Comparison of ENCODE assay signal across 7 mouse cellular contexts in genomic region chr4:141617863-141618564, GRCm38 (mm10). TPM values are rescaled to one million over a fixed set of nuclear protein-coding genes. Genes with fewer than 3 reads are reported as not detected.
DNase-seq lines count a peak whose midpoint lies in the region; ATAC-seq and TF ChIP-seq lines count a peak whose summit lies in the region.

No protein-coding gene starts in this region.

- no peak; the same call in 1 of the 2 replicates for ATAC-seq in hindbrain, embryonic 14.5 days (ENCODE audit: low FRiP score)
- ATAC-seq in midbrain, embryonic 16.5 days: no peak

- no peaks in the 10 kb centered on the region for H3K9me3 ChIP-seq in ES-Bruce4 (replicated peaks; ENCODE audit: control insufficient read depth, insufficient read depth, low read length, poor library complexity, severe bottlenecking)
- H3K9me3 ChIP-seq in hindbrain, embryonic 14.5 days (ENCODE audit: control insufficient read depth, low read length): no peaks in the 10 kb centered on the region
- H3K9me3 ChIP-seq in midbrain, embryonic 16.5 days (replicated peaks; ENCODE audit: control insufficient read depth, low read length, poor library complexity, severe bottlenecking): no peaks in the 10 kb centered on the region

- no peak for DNase-seq in hindbrain, embryonic 14.5 days (ENCODE audit: low spot score)
- peak; percentile 62 for DNase-seq in liver
- no peak for DNase-seq in urinary bladder, postnatal 25 days (ENCODE audit: low spot score)
- DNase-seq in cerebellum, postnatal 10 days: no peak

- WGBS in hindbrain, embryonic 14.5 days: 10% methylated on average over 21 of the region's 22 CpGs
- WGBS in midbrain, embryonic 16.5 days: 10% methylated on average over 22 of the region's 22 CpGs

- TF ChIP-seq CTCF in ES-Bruce4 (IDR thresholded peaks at IDR 0.05; ENCODE audit: low read depth, low read length): no peak

- H3K27ac ChIP-seq in ES-Bruce4 (ENCODE audit: insufficient read depth, low read length): no peak overlapping the region
- no peak overlapping the region for H3K27ac ChIP-seq in brown adipose tissue, adult 24 weeks (replicated peaks; ENCODE audit: low read depth, low read length)
- no peak overlapping the region for H3K27ac ChIP-seq in hindbrain, embryonic 14.5 days
- H3K27ac ChIP-seq in midbrain, embryonic 16.5 days (ENCODE audit: low read length): no peak overlapping the region

- H3K4me2 ChIP-seq in hindbrain, embryonic 14.5 days (replicated peaks): peak overlapping the region; percentile 39
- H3K4me2 ChIP-seq in midbrain, embryonic 16.5 days (ENCODE audit: low read length): peak overlapping the region; percentile 35

- no peak for TF ChIP-seq POLR2A in ES-Bruce4 (IDR thresholded peaks at IDR 0.05; ENCODE audit: insufficient read depth, low read length)

- no peaks in the 10 kb centered on the region for H3K27me3 ChIP-seq in ES-Bruce4 (ENCODE audit: control insufficient read depth, insufficient read depth, low read length, poor library complexity, severe bottlenecking)
- peaks cover 10% of the 10 kb centered on the region for H3K27me3 ChIP-seq in hindbrain, embryonic 14.5 days (ENCODE audit: control insufficient read depth, insufficient read depth, low read length)
- H3K27me3 ChIP-seq in midbrain, embryonic 16.5 days (ENCODE audit: control insufficient read depth, insufficient read depth, low read depth, low read length): no peaks in the 10 kb centered on the region

- peak overlapping the region; percentile 62 for H3K4me3 ChIP-seq in ES-Bruce4 (ENCODE audit: low read depth, low read length)
- peak overlapping the region; percentile 21 for H3K4me3 ChIP-seq in brown adipose tissue, adult 24 weeks (ENCODE audit: insufficient read depth, low read depth, low read length)
- H3K4me3 ChIP-seq in hindbrain, embryonic 14.5 days (replicated peaks; ENCODE audit: low read length): no peak overlapping the region; the same call in 1 of the 2 replicates
- no peak overlapping the region for H3K4me3 ChIP-seq in midbrain, embryonic 16.5 days (ENCODE audit: low read depth, low read length)

- TF ChIP-seq EP300 in ES-Bruce4 (IDR thresholded peaks at IDR 0.05; ENCODE audit: insufficient read depth, low read depth, low read length): no peak

- H3K9ac ChIP-seq in ES-Bruce4 (ENCODE audit: low read depth, poor library complexity, severe bottlenecking): peak overlapping the region; percentile 43
- 0 out of 2 replicates have a peak overlapping the region, but pooled peaks have one; percentile 7 for H3K9ac ChIP-seq in hindbrain, embryonic 14.5 days
- no peak overlapping the region for H3K9ac ChIP-seq in midbrain, embryonic 16.5 days (ENCODE audit: low read depth, low read length)

- H3K4me1 ChIP-seq in ES-Bruce4 (ENCODE audit: control insufficient read depth, insufficient read depth, low read length): peaks cover 2% of the 10 kb centered on the region
- peaks cover 21% of the 10 kb centered on the region for H3K4me1 ChIP-seq in brown adipose tissue, adult 24 weeks (ENCODE audit: control insufficient read depth, insufficient read depth, insufficient read length, low read length)
- H3K4me1 ChIP-seq in hindbrain, embryonic 14.5 days (replicated peaks; ENCODE audit: control insufficient read depth, insufficient read depth, low read length): peaks cover 8% of the 10 kb centered on the region
- H3K4me1 ChIP-seq in midbrain, embryonic 16.5 days (ENCODE audit: control insufficient read depth, insufficient read depth, low read length): peaks cover 3% of the 10 kb centered on the region

- H3K36me3 ChIP-seq in ES-Bruce4 (ENCODE audit: control insufficient read depth, insufficient read depth, low read length, poor library complexity, severe bottlenecking): no peaks in the 10 kb centered on the region
- no peaks in the 10 kb centered on the region for H3K36me3 ChIP-seq in hindbrain, embryonic 14.5 days (replicated peaks; ENCODE audit: control insufficient read depth, insufficient read depth)
- H3K36me3 ChIP-seq in midbrain, embryonic 16.5 days (ENCODE audit: control insufficient read depth, insufficient read depth, low read length): no peaks in the 10 kb centered on the region

RNA-seq across cellular contexts. Expression of gene Tmem82, which starts 0.4 kb away (rescaled TPM):
- 3.4 and 4.5 TPM in 2 replicates for polyA plus RNA-seq in ES-Bruce4 (2011; ENCODE audit: insufficient read depth, insufficient read length, low read depth, missing spikeins)
- polyA plus RNA-seq in brown adipose tissue, adult 24 weeks (2012; ENCODE audit: insufficient read depth, insufficient read length, missing spikeins): 1.1 TPM in 1 of 2 replicates, not detected in the other
- 0.17 TPM in 1 of 2 replicates, not detected in the other for polyA plus RNA-seq in hindbrain, embryonic 14.5 days (2014; fragmentation: Nextera tagmentation; extraction: Ambion mirVana)
- 0.14 and 0.43 TPM in 2 replicates for polyA plus RNA-seq in midbrain, embryonic 16.5 days (2015; fragmentation: Nextera tagmentation; extraction: Ambion mirVana)

RNA-seq across cellular contexts. Expression of gene Slc25a34, which starts 5.6 kb away (rescaled TPM):
- polyA plus RNA-seq in ES-Bruce4 (2011; ENCODE audit: insufficient read depth, insufficient read length, low read depth, missing spikeins): 0.82 and 1.8 TPM in 2 replicates
- polyA plus RNA-seq in brown adipose tissue, adult 24 weeks (2012; ENCODE audit: insufficient read depth, insufficient read length, missing spikeins): 4.5 and 12.7 TPM in 2 replicates
- not detected in 2 replicates for polyA plus RNA-seq in hindbrain, embryonic 14.5 days (2014; fragmentation: Nextera tagmentation; extraction: Ambion mirVana)
- 0.27 and 0.45 TPM in 2 replicates for polyA plus RNA-seq in midbrain, embryonic 16.5 days (2015; fragmentation: Nextera tagmentation; extraction: Ambion mirVana)

RNA-seq across cellular contexts. Expression of gene Fblim1, which starts 12.1 kb away (rescaled TPM):
- polyA plus RNA-seq in ES-Bruce4 (2011; ENCODE audit: insufficient read depth, insufficient read length, low read depth, missing spikeins): 73.8 and 76.6 TPM in 2 replicates
- polyA plus RNA-seq in brown adipose tissue, adult 24 weeks (2012; ENCODE audit: insufficient read depth, insufficient read length, missing spikeins): 2.1 and 3.6 TPM in 2 replicates
- 41.3 and 43.6 TPM in 2 replicates for polyA plus RNA-seq in hindbrain, embryonic 14.5 days (2014; fragmentation: Nextera tagmentation; extraction: Ambion mirVana)
- 35.6 and 37.8 TPM in 2 replicates for polyA plus RNA-seq in midbrain, embryonic 16.5 days (2015; fragmentation: Nextera tagmentation; extraction: Ambion mirVana)

RNA-seq across cellular contexts. Expression of gene Plekhm2, which starts 46.7 kb away (rescaled TPM):
- polyA plus RNA-seq in ES-Bruce4 (2011; ENCODE audit: insufficient read depth, insufficient read length, low read depth, missing spikeins): 11.1 and 15.1 TPM in 2 replicates
- polyA plus RNA-seq in brown adipose tissue, adult 24 weeks (2012; ENCODE audit: insufficient read depth, insufficient read length, missing spikeins): 8.8 and 12.9 TPM in 2 replicates
- 3.9 and 4.4 TPM in 2 replicates for polyA plus RNA-seq in hindbrain, embryonic 14.5 days (2014; fragmentation: Nextera tagmentation; extraction: Ambion mirVana)
- 7.9 and 8.4 TPM in 2 replicates for polyA plus RNA-seq in midbrain, embryonic 16.5 days (2015; fragmentation: Nextera tagmentation; extraction: Ambion mirVana)

Comparison
In these comparisons a context has a peak if more than half of its experiments do, and no peak if none do; other contexts are left out.
1. H3K4me3 ChIP-seq: peak in ES-Bruce4 (single experiment) and brown adipose tissue, adult 24 weeks (single experiment); none in hindbrain, embryonic 14.5 days (single experiment) and midbrain, embryonic 16.5 days (single experiment).